Mouse (Mus musculus): Measurements from ENCODE around the gene Pdia3.

GRCm38 (mm10) chr2:121434854-121435253 lies 21.3 kb downstream of the Pdia3 start:
- no peak for TF ChIP-seq POLR2A (IDR thresholded peaks at IDR 0.05; ENCODE audit: low read depth, low read length)
- no peak for TF ChIP-seq CTCF (conservative IDR thresholded peaks at IDR 0.05; ENCODE audit: insufficient read depth, insufficient read length, low read depth, low read length)

All from kidney, adult 2 months (tissue).